Mouse (Mus musculus) ZHBTc4 (cell line): Measurements from ENCODE around the gene Bap1.

Source experiments
- DNase-seq: peaks from one replicate; pipeline ENCODE4 v3.0.0-alpha.2; 2011; ENCODE audit warnings: low read depth, low spot score

The Bap1 gene

GRCm38 (mm10) chr14:31251084-31251604, at the start of gene Bap1, which contains the start of gene Phf7:
Bap1 (plus strand) TSS chr14:31251450.
Phf7 (minus strand) TSS chr14:31251317.
- peak; percentile 97 for DNase-seq

- DNase-seq: peak; percentile 13
Measured at GRCm38 (mm10) chr14:31204844-31205243, 46.4 kb upstream of the Bap1 start.

GRCm38 (mm10) chr14:31205244-31205561, 46.0 kb upstream of the Bap1 start:
- peak; percentile 31 for DNase-seq

- DNase-seq: peak; percentile 58
Measured at GRCm38 (mm10) chr14:31205562-31206467, 45.4 kb upstream of the Bap1 start.

GRCm38 (mm10) chr14:31206472-31206981, 44.7 kb upstream of the Bap1 start:
- peak; percentile 97 for DNase-seq

GRCm38 (mm10) chr14:31207070-31207830, 44.0 kb upstream of the Bap1 start:
- DNase-seq: no peak

- no peak for DNase-seq
Measured at GRCm38 (mm10) chr14:31208084-31208483, 43.2 kb upstream of the Bap1 start, which contains the start of gene Tnnc1. Tnnc1 (plus strand) TSS chr14:31208312.

GRCm38 (mm10) chr14:31209133-31209557, 42.1 kb upstream of the Bap1 start:
- no peak for DNase-seq

GRCm38 (mm10) chr14:31211854-31212253, 39.4 kb upstream of the Bap1 start:
- DNase-seq: no peak

GRCm38 (mm10) chr14:31212499-31212898, 38.8 kb upstream of the Bap1 start:
- no peak for DNase-seq

- no peak for DNase-seq
Measured at GRCm38 (mm10) chr14:31213868-31214267, 37.4 kb upstream of the Bap1 start.

- no peak for DNase-seq
Measured at GRCm38 (mm10) chr14:31214684-31215083, 36.6 kb upstream of the Bap1 start.

- DNase-seq: peak; percentile 76
Measured at GRCm38 (mm10) chr14:31215157-31216002, 35.9 kb upstream of the Bap1 start.

GRCm38 (mm10) chr14:31216846-31217245, 34.4 kb upstream of the Bap1 start, which contains the start of gene Nisch:
Nisch (minus strand) TSS chr14:31216946.
- no peak for DNase-seq

GRCm38 (mm10) chr14:31217666-31218065, 33.6 kb upstream of the Bap1 start, which contains the start of gene Sema3g:
Sema3g (plus strand) TSS chr14:31217860.
- DNase-seq: peak; percentile 60

GRCm38 (mm10) chr14:31226978-31227377, 24.3 kb upstream of the Bap1 start:
- DNase-seq: no peak

GRCm38 (mm10) chr14:31228234-31228633, 23.0 kb upstream of the Bap1 start:
- DNase-seq: peak; percentile 62

GRCm38 (mm10) chr14:31230442-31230841, 20.8 kb upstream of the Bap1 start:
- DNase-seq: no peak

- no peak for DNase-seq
Measured at GRCm38 (mm10) chr14:31232404-31233069, 18.7 kb upstream of the Bap1 start.
